Mouse (Mus musculus) left cerebral cortex, adult 2 months (tissue): ENCODE measurements around the gene Gmeb2. TPM values are rescaled to one million over a fixed set of nuclear protein-coding genes. Genes with fewer than 3 reads are reported as not detected.
A peak's percentile ranks its signal among the peaks of the same experiment; 100 is the strongest.

Source experiments
- DNase-seq, 2 experiments: peaks; one replicate each; pipeline ENCODE4 v3.0.0; 2021 to 2022; ENCODE audit warnings: low spot score in 2 of 2, mixed read lengths in 1 of 2; ENCODE audit errors: extremely low spot score in 1 of 2
- H3K27ac ChIP-seq: fragments of 200-600 bp; 2 replicates; pipeline ENCODE4 v1.8.1; 2022
- H3K4me3 ChIP-seq: fragments of 200-600 bp; 2 replicates; pipeline ENCODE4 v1.8.1; 2022
- CTCF ChIP-seq: fragments of 200-600 bp; IDR thresholded peaks from 2 replicates; pipeline ENCODE4 v1.8.1; 2022; ENCODE audit warnings: antibody characterized with exemption, mild to moderate bottlenecking, moderate library complexity
- intact Hi-C: fragments of 180-260 bp; cut with DNase I; formaldehyde crosslinking; loops from one replicate; pipeline ENCODE4 v1.15.1; 2025
- total RNA-seq, 2 experiments: library from RNA; stranded (reverse); gene quantifications; 2 replicates each; pipeline ENCODE4 v1.2.3; 2021

Gmeb2 gene
- total RNA-seq, 2 experiments from 2014 or later: 27.1 to 27.3 TPM

DNA sequence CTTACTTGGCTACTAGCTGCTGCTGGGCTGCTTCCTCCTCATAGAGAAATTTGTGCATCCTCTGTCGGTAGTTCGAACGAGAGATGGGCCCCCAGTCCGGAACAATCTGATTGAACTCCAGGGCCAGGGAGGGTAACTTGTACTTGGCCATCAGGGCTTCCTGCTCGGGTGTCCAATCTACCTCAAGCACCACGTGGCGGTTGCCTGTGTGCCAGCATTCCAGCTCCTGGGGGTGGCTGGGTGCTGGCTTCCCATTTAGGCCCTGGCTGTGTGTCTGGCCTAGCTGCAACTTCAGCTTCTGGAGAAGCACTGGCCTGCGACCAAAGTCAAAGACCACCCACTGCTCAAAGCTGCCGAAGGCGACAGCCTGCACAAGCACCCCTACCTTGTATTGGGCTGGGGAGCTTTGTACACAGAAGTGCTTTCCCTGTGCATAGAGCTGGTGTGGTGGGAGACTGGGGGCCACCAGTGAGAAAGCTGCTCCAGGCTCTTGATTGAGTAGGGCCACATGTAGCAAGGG lies 49.7 kb downstream of the Gmeb2 start:
- Histone ChIP-seq H3K4me3 (no peak overlapping the region), H3K27ac (no peak overlapping the region)
- TF ChIP-seq CTCF: no peak
- no peak for DNase-seq
- intact Hi-C loops: no loop called here

DNA sequence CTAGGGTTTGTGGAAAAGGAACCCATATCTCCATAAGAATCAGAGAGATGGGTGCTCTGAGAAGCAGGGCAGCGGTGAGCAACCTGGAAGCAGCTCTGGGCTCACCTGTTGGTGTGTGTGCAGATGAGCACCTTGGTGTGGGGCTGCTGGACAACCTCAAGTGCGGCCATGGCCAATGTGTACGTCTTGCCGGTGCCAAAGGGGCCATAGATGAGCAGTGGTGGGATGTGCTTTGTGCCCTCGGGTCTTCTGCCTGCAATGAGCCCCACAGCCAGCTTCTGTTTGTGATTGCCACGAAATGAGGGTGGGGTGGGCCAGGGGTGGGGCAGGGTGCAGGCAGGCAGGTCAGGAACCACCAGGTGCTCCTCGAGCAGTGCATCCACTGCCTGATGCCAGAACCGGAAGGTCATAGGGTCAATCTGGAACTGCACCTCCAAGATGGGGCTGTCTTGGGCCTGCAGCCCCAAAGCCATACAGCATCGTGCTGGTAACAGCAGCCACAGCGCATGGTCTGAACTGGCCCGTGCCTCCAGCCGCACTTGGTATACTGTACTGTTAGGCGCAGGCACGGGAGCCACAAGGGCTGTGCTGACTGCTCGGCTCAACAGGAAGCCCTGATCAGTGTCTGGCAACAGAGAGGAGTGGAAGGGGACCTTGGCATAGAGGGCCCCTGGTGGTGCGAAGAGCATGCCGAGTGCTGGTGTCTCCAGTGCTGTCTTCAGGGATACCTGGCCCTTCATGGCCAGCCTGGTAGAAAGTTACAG lies 50.4 kb downstream of the Gmeb2 start:
- no peak for TF ChIP-seq CTCF
- H3K4me3 ChIP-seq: no peak overlapping the region
- no peak overlapping the region for H3K27ac ChIP-seq
- intact Hi-C loops: no loop called here
- no peak for DNase-seq

DNA sequence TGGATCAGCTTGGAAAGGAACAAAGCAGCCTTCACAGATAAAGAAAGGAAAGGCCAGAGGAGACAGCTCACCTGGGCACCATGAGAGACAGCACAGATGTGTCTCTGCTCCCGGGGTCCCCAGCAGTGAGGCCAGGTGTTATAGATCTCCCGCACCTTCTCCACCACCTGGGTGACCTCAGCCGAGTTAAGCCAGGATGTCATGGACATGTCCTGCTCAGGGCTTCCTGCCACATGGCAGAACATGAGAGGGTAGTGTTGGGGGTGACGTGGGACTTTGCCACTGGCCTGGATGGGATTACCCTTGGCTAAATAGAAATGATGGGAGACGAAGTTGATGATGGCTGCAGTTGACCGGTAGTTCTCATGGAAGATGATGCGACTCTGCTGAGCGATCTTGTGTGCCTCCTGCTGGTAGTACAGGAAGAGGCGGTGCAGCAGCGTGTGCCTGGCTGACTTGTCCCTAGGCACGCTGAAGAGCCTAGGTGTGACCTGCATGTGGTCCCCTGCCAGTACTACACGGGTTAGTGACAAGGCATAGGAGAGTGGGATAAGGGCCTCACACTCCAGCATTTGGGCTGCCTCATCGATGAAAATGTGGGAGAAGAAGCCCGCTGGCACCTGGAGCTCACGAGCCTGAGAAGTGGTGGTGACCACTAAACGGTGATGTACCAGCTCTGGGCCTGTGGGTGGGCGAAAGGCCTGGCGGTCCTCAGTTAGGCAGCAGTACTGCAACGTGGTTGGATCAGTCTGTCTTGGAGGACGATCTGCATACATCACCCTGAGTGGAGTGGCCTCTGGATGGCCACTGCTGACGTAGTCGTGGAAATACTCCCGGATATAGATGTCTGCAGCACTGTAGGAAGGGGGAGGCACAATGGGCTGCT lies 51.9 kb downstream of the Gmeb2 start:
- no peak for DNase-seq
- Histone ChIP-seq H3K27ac (no peak overlapping the region), H3K4me3 (no peak overlapping the region)
- intact Hi-C loops: no loop called here
- TF ChIP-seq CTCF: peak; percentile 10

DNA sequence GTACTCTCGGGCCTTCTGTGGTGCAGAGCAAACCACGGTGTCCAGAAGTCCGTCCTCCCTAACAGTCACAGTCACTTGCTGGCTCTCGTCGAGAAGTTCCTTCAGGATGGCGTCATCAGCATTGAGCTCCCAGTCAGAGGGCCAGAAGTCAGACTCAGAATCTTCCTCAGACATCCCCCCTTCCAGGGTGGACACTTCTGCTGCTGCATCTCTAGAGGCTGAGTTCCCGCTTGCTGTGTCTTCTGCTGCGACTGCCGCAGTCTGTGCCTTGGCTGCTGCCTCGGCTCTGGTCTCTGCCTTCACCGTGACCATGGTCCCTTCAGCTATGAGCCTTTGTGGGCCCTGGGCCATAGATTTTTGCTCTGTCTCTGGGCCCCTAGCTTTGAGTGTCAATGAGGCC lies 53.2 kb downstream of the Gmeb2 start:
- intact Hi-C loops: no loop called here
- Histone ChIP-seq H3K27ac (no peak overlapping the region), H3K4me3 (no peak overlapping the region)
- DNase-seq: no peak
- no peak for TF ChIP-seq CTCF

DNA sequence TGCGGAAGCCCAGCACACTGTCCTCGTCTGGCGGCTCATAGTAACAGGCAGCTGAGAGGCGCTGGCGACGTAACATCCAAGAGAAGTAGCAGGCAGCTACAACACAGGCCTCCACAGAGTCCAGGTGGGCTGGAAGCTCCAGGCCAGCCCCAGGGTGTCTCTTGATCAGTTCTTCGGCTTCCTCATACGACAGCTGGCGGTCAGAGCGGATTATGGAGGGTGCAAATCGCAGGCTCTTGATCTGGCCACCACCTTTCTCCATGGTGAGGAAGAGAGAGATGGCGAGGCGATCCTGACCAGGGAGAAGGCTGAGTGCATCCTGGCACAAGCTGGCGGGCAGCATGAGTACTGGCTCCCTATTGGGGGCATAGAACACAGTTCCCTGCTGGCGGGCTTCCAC lies 54.4 kb downstream of the Gmeb2 start:
- no peak for DNase-seq
- no peak overlapping the region for H3K27ac ChIP-seq
- H3K4me3 ChIP-seq: no peak overlapping the region
- no peak for TF ChIP-seq CTCF
- intact Hi-C loops: no loop called here

DNA sequence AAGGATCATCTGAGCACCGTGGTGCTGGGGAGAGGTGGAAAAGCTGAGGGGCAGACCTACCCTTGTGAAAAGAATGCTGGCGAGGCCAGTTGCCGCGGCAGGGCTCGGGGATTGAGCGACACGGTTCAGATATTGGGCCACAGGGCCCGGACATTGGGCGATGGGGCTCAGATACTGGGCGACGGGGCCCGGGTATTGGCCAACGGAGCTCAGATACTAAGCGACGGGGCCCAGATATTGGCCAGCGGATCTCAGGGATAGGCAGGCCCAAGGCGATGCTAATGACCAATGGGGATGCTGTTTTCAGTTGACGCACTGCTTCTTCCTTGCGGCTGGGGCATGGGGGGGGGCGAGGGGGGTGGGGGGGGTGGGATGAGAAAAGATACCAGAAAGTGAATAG lies 56.7 kb downstream of the Gmeb2 start:
- no peak for DNase-seq

DNA sequence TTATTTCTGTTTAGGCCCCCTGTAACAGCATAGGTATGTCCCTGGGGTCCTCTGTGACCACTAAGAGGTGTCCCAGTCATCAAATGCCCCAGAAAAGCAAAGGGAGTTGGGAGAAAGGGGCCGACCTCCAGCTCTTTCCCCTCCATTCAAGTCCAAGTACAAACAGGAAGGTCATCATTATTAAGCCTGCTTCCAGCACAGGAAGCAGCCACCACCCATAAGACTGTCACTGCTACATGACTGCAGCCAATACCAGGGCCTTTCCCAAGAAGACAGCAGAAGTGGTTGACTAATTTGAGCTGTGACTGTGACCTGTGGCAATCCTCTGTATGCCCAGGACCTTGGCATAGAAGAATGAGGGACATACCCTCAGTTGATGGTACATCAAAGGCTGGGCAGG lies 59.5 kb downstream of the Gmeb2 start:
- no peak for DNase-seq
- Histone ChIP-seq H3K27ac (no peak overlapping the region), H3K4me3 (no peak overlapping the region)
- intact Hi-C loops: no loop called here
- no peak for TF ChIP-seq CTCF

More for the DNA sequence above, 56.7 kb downstream of the Gmeb2 start:
- no peak for TF ChIP-seq CTCF
- H3K4me3 ChIP-seq: no peak overlapping the region
- intact Hi-C loops: no loop called here
- H3K27ac ChIP-seq: no peak overlapping the region

DNA sequence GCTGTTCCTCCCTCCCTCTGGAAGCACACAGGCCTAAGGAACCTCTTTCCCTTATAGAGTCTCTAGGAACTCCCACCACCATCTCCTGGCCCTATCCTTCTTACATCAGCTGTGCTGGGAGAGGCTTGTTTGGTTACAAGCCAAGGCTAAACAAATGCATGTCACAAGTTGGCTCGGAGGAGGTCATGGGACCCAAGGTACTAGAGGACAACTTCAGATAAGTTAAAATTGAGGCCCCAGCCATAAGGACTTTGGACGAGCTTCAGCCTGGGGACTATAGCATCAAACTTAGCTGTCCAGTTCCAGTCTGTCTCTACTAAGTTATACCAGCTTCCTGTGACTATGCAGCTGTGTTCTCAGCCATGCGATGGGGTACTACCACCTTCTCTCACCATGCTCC lies 60.7 kb downstream of the Gmeb2 start:
- Histone ChIP-seq H3K4me3 (no peak overlapping the region), H3K27ac (no peak overlapping the region)
- TF ChIP-seq CTCF: no peak
- intact Hi-C loops: no loop called here
- no peak for DNase-seq

DNA sequence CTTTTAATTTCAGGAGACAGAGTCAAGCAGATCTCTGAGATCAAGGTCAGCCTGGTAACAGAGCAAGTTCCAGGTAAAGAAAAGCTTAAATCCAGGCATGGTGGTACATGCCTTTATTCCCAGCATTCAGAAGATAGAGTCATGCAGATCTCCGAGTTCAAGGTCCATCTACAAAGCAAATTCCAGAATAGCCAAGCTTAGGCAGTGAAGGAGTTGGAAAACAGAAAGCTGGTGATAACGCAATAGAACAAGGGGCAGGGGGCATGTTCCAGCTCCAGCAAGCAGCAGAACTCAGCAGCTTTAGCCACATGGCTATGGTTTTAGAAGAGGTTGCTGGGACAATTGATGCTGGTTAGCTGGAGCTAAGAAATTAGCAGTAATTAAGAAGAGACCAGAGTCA lies 62.8 kb downstream of the Gmeb2 start:
- DNase-seq: no peak
- no peak for TF ChIP-seq CTCF
- intact Hi-C loops: no loop called here
- H3K27ac ChIP-seq: no peak overlapping the region
- H3K4me3 ChIP-seq: no peak overlapping the region

DNA sequence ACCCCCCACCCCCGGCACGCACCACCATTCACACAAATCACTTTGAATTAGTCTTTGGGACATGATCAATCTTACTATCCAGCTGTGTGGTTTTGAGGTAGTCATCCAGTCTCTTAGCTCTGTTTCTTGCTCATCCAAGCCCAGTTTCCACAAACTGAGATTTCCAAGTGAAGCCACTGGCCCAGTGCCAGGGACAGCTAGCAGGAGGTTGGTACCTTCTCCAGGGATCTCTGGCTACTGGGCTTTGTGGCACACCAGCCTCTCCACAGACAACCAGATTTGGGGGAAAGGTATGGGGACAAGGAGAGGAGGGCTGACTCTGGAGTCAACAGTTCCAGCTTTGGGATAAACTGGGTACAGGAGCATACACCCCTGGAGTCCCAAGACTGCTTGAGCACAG lies 67.5 kb downstream of the Gmeb2 start:
- H3K4me3 ChIP-seq: no peak overlapping the region
- intact Hi-C loops: no loop called here
- no peak overlapping the region; the same call in 1 of the 2 replicates for H3K27ac ChIP-seq
- DNase-seq: no peak
- no peak for TF ChIP-seq CTCF

DNA sequence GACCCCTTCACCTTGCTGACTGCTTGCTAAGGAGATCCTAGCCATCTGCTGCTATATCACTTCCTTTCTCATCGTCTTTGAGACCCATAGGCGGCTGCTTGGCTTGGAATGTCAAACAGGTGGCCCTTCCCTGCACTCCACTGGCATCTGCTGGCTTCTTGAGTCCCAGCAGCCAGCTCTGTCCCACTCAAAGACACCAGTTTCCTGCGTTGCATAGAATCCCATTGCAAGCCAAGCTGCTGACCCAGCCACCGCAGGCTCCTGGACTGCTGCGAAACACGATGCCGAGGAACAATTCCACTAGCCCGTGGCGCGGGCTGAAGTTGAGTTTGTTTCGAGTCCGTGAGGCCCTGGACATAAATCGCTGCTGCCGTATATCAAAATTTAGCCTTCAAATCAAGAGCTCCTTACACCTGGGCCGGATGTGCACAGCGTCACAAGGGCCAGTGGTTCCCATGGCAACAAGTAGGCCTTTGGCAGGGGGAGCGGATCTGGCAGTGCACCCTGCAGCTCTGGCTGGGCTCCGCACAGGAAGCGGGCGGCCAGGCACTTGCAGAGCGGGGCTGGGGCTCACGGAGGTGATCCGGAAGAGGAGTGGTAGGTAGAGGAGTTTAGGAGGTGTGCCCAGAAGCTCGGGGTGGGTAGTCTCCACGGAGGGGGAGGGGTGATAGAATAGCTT lies 68.2 kb downstream of the Gmeb2 start, which contains the start of gene Fndc11:
Fndc11 (plus strand) TSS at position 476 of the 679 bp plus-strand sequence.
- intact Hi-C loops: no loop called here
- peak; percentile 43 to 48 for DNase-seq
- H3K27ac ChIP-seq: peak within 1 kb of the TSS; percentile 2
- H3K4me3 ChIP-seq: peak within 1 kb of the TSS; percentile 29
- TF ChIP-seq CTCF: no peak; the same call in 1 of the 2 replicates

DNA sequence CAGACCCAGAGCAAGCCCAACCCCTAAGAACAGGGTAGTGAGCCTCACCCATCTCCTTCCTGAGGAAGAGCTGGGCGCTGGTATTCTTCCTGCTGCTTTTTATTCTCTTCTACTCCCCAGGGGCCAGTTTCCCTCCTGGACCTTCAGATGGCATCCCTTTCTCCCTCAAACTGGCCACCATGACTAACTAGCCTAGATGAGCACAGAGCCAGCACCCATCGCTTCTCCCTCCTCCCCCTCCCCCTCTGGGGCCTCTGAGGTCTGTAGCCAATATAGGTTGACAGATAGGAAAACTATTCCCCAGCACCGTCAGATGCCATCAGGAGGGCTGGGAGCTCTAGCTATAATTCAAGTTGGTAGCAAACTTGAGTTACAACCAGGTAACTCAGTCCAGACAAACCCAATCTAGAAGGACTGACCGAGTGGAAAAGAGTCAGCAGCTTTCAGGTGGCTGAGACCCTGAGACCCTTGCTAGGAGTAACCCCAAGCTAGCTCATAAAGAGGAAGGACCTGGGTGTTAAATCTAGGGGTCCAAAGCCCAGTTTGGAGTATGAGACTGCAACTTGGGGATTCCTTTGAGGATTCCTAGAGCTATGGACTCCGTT lies 68.9 kb downstream of the Gmeb2 start:
- no peak for DNase-seq
- TF ChIP-seq CTCF: no peak
- H3K4me3 ChIP-seq: no peak overlapping the region
- intact Hi-C loops: no loop called here
- H3K27ac ChIP-seq: no peak overlapping the region
